Mouse (Mus musculus): ENCODE measurements around the gene Pnmt.
"Not testable (repeated sequence)": the region's sequence is repeated elsewhere in the genome, so short reads cannot be mapped to it uniquely, and the experiment has no call there.

The Pnmt gene

GRCm38 (mm10) chr11:98358161-98359083 is 27.8 kb upstream of the Pnmt start, which contains the start of gene Stard3:
Gene Stard3 (plus strand): TSS chr11:98358368.
- DNase-seq: peak; percentile 83 to 92

GRCm38 (mm10) chr11:98360866-98361521 is 25.3 kb upstream of the Pnmt start:
- no peak for DNase-seq

- DNase-seq: no peak
Measured at GRCm38 (mm10) chr11:98363817-98364216, 22.4 kb upstream of the Pnmt start.

GRCm38 (mm10) chr11:98364410-98364809 is 21.8 kb upstream of the Pnmt start:
- DNase-seq: no peak

DNA sequence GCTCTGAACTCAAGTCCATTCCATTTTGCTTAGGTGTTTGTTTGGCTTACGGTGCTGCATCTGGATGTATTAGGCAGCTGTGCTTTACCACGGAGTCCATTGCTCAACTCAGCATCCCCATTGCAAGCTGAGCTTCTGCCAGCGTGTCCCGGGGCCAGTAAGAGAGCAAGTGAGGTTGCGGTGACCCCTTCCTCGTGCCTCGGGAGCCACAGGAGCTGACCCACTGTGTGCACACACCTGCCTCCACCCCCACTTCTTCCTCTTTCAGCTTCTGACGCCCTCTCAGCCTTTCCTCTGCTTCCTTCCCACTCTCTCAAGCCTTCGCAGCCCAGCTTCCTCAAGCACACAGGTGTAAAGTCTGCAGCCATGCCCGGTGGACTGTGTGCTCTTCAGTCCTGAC is 20.0 kb upstream of the Pnmt start:
- no peak for DNase-seq

- no peak for DNase-seq
Measured at GRCm38 (mm10) chr11:98367171-98367862, 18.9 kb upstream of the Pnmt start.

DNA sequence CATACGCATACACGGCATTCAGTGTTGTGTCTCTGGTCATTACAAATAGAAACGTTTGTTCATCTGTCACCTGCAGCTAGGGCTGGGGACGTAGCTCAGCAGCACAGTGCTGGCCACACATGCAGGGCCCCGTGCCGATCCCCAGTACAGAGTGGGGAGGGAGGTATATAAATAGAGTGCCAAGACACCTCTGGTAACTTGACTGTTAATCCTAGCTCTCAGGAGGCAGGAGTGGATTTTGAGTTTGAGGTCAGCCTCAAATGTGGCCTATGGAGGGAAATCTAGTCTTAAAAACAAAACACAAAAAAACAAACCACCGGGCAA is 18.4 kb upstream of the Pnmt start:
- no peak for DNase-seq

DNA sequence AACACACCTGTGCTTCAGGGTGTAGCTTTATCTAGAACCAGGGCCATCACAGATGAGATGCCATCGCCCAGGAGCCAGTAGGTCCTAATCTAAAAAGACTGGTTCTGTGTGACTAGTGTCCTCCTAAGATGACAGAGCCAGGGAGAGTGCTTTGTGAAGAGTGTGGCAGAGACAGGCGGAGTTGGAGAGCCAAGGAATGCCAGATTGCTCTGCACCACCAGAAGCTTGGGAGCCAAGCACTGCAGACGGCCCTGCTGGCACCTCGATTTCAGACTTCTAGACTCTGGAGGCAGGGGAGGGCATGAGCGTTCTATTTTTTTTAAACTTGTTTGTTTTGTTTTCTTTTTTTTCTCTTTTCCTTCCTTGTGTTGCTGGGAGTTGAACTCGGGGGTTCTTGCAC is 16.9 kb upstream of the Pnmt start:
- DNase-seq: peak; percentile 67 to 79

GRCm38 (mm10) chr11:98370588-98370987 is 15.7 kb upstream of the Pnmt start:
- peak in 1 of 2 experiments; percentile 39 for DNase-seq

GRCm38 (mm10) chr11:98371556-98372240 is 14.6 kb upstream of the Pnmt start:
- DNase-seq: peak in 1 of 2 experiments; percentile 45

DNA sequence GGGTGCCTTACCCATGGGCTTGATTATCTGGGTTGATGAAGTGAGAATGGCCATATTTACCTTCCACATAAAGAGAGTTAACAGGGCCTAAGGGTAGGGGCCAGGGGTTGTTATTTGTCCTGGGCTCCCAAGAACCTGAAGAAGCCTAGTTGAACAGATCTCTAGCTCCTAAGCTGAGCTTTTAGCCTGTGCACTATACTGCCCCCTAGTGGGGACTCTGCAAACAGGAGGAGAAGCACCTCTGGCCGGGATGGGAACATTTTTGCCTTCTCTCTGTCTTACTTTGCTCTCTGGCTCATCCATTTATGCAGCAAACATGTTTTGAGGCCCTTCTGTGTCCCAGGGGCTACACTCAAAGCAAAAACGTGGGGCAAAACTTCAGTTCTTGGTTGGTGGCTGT is 13.8 kb upstream of the Pnmt start:
- peak; percentile 64 to 82 for DNase-seq

- DNase-seq: no peak
Measured at GRCm38 (mm10) chr11:98373244-98373643, 13.0 kb upstream of the Pnmt start.

- no peak for DNase-seq
Measured at GRCm38 (mm10) chr11:98374266-98374665, 12.0 kb upstream of the Pnmt start.

DNA sequence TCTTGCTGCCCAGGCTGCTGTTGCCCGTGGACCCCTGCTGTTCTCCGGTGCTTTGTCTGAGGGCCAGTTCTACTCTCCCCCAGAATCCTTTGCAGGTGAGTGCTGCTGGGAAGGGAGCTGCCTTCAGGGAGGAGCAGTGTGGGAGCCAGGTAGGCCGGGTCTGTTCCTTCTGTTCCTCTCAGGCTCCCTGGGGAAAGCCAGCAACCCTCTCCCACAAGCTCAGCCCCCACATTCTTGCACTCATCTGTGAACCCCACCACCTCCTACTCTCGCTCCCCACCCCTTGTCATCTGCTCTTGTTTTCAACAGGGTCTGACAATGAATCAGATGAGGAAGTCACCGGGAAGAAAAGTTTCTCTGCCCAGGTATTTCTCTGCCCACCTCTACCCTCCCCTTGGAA is 9.5 kb upstream of the Pnmt start:
- no peak for DNase-seq

GRCm38 (mm10) chr11:98377787-98378186 is 8.5 kb upstream of the Pnmt start:
- no peak for DNase-seq

DNA sequence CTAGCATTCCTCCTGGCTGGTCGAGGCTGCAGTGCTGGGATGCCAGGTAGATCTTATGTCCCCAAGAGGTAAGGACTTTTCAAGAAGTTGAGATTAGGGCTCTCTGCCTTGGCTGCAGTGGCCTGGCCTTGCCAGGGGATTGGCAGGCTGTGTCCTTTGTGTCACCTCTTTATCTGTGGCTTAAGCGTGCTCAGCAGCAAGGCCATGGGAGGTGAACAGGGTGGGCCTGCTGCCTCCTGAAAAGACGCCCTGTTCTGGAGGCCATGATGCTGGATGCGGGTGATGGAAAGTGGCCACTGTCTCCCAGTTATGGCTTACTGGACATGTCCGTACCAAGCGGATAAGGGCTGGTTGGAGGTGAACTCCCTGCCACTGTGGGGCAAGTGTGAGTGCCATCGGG is 6.9 kb upstream of the Pnmt start:
- DNase-seq: no peak

- DNase-seq: peak; percentile 70 to 86
Measured at GRCm38 (mm10) chr11:98380106-98380505, 6.1 kb upstream of the Pnmt start.

DNA sequence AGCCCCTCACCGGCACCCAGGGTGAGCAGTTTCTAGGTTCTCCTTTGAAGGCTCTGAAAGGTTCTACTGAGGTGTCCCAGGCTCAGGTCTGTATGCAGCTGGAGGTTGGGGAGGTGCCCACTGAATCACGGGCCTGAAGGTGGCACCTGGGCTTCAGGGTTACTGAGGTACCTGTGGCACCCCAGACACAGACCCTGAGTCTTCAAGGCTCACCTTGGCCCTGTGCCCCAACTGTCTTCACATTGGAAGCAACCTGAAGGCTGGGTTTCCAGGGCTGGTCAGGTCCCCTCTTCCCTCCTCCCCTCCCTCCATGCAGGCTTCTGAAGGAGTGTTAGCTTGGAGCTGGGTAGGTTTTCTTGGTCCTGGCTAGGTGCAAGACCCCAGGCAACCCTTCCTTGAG is 4.6 kb upstream of the Pnmt start:
- peak in 1 of 2 experiments; percentile 35 for DNase-seq

DNA sequence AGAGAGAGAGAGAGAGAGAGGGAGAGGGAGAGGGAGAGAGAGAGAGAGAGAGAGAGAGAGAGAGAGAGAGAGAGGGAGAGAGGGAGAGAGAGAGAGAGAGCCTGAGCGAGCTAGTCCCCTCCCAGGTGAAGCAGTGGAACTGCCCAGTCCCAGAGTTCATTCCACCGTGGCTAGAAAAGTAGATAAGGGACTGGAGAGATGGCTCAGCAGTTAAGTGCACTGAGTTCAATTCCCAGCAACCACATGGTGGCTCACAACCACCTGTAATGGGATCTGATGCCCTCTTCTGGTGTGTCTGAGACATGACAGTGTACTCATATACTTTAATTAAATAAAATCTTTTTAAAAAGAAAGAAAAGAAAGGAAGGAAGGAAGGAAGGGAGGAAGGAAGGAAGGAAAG is 3.8 kb upstream of the Pnmt start:
- not testable (repeated sequence) for DNase-seq

DNA sequence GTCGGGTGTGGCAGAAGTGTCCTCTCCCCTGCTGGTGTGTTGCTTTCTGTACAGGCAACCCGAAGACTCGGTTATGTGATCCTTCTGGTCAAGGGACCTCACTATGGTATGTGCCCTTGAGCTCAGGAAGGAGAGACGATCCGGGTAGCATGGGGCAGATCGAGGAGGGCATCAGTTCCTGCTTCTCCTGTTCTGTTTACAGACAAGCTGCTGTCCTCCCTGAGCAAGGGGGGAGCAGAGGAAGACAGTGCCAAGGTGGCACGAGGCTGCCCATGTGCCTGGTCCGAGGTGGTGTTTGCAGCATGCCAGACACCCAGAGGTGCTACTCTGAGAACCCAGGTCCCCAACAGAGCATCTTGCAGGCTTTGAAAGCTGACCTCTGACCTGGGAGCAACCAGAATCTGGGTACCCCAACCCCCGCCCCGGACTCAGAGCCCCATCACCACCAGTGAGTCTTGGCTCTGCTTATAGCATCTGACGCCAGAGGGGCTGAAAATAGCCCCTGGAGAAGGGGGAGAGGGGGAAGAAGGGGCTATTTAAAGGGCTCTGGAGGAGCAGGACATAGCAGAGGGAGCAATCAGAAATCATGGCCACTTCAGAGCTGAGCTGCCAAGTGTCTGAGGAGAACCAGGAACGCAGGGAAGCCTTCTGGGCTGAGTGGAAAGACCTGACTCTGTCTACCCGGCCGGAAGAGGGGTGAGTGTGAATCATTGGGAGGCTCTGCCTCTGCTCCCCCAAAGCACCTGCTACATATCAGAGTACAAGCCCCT is 2.8 kb upstream of the Pnmt start, which contains the start of gene Tcap:
Gene Tcap (plus strand): TSS at position 551 of the 770 bp plus-strand sequence.
- DNase-seq: peak; percentile 56 to 68

DNA sequence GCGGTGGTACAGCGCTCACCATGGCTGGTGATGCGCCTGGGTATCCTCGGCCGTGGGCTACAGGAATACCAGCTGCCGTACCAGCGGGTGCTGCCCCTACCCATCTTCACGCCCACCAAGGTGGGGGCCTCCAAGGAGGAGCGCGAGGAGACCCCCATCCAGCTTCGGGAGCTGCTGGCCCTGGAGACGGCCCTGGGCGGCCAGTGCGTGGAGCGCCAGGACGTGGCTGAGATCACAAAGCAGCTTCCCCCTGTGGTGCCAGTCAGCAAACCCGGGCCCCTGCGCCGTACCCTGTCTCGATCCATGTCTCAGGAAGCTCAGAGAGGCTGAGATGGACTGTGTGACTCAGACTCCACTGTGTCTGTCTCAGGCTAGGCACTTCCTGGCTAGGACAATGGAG is 2.0 kb upstream of the Pnmt start:
- DNase-seq: peak; percentile 40 to 59

All from cerebellum, postnatal 25 days (tissue).